Mouse (Mus musculus) urinary bladder, postnatal 14 days (tissue): ENCODE results near the gene Lrp4.

ENCODE experiments used
- DNase-seq: peaks from one replicate; pipeline ENCODE4 v3.0.0; 2021; ENCODE audit warnings: low spot score

The Lrp4 gene

GRCm38 (mm10) chr2:91453231-91454075 lies 3.9 kb upstream of the Lrp4 start:
- no peak for DNase-seq

GRCm38 (mm10) chr2:91454434-91454833 lies 2.9 kb upstream of the Lrp4 start:
- no peak for DNase-seq

DNA sequence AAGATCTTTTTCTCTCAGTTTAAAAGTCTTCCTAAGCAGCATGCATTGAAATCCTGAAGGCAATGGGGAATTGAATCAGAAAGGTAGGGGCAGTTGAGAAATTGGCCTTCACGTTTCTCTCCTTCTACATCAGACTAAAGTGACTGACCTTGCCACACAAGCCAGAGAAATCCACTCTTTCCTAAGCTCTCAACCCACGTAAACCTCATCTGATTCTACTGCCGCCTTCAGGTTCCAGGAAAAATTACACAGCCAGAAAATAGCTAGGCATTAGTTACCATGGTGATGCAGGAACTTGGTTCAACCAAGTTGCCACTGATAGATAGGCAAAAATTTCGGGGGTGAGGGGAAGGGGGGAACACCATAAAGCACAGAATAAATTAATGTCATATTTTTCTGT lies 1.5 kb upstream of the Lrp4 start:
- DNase-seq: no peak

DNA sequence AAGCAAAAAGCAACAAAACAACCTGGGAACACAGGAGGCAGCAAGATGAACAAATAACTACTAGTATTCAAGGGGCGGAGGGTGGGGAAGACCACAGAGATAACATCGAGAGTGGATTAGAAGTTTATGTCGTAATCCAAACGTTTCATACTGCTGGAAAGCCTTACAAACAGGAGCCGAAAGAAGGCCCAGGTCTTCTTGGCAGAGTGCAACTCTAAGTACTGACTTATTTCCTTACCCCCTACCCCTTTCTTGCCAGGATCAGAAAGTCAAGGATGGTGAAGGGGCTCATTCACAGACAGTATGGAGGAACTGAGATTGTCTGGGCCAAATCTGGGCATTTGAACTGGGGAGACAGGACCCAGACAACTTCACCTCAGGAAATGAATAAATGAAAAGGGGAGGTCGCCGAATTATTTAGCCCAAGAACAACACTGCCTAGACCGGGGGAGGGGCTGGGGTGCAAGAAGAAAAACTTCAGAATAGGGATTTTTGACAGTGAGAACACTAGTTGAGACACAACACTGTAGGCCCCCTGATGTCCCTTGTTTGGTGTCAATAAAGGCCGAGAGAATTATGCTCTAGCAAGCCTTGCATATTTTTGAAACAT lies 715 bp upstream of the Lrp4 start:
- DNase-seq: no peak

DNA sequence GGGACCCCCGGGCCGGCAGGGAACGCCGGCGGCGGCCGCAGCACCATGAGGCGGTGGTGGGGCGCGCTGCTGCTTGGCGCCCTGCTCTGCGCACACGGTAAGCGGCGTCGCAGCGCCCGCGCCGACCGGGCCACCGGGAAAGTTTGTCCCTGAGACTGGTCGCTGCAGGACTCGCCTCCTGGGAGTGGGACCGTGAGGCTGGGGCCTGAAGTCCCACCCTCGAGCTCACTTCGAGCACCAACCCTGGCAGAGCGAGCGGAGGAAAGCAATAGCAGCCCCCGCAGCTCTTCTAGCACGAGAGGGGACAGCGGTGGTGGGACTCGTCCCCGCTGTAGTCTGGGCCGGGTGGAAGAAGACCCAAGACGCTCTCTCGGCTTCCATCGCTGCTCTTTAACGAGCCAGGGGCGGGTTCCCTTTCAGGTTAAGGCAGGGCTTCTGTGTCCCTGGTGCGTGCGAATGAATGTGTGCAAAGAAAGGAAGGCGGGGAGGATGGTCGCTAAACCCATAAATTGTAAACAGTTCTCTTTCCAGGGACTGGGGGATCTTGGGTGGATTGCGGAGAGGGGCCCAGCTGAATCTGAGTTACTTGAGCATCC lies 443 bp downstream of the Lrp4 start:
- peak; percentile 46 for DNase-seq

DNA sequence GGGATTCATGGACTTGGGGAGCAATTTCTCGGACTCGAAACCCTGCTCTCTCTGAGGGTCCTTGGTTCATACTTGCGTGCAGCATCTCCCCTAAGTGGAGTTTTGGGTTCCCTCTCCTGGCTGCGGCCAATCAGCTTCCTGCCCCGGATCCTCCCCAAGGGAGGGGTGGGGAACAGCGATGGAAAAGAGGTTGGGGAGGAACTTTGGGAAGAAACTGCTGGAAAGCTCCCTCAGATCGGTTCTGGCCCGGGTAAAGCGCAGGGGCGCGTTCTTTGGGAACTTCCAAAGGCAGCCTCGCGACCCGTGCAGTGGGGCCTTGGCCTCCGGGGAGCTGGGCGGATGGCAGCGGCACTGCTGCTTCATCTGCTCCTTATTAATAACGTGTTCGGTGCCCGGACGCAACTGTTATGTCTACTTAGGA lies 951 bp downstream of the Lrp4 start:
- DNase-seq: peak; percentile 56

DNA sequence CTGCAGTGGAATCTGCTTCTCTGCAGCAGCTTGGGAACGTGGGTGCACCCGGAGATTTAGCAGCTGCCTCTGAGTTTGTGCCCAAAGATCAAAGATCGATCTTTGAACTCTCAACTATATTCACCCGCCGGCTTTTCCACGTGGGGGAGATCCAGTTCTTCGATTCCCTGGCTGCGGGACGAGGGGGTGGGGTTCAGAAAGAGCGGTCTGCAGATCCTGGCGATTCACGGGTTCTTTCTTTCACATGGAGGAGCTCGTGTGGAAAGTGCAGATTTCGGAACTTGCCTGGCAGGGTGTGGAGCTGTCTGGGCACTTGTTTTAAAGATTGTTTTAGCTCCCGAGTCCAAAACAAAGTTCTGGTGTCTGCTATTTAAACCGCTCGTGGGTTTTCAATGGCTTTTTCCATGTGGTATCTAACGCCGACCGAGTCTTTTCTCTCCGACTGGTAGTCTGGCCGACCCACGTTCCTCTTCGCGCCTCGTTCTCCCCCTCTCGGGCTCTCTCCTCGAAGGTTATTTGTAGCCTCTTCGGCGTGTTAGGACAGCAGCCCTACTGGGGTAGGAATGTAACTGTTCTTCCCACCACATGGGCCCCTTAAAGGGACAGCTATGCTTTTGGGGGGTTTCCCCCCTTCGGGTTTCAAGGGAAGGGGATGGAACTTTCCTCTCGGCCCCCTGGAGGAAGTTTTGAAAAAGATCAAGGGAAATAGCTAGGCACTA lies 1.5 kb downstream of the Lrp4 start:
- DNase-seq: peak; percentile 53

DNA sequence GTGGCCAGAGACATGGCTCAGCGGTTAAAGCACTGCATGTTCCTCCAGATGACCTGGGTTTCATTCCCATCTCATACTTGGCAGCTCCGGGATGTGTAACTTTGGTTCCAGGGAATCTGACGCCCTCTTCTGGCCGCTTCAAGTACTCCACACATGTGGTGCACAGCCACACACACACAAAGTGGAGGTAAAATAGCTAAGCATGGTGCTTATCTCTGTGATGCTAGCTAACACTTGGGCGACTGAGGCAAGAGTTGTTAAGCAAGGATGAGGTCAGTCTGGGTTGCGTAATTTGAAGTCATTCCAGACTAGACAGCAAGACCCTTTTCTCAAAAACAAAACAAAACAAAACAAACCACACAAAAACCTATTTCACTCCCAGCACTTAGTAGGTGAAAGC lies 2.8 kb downstream of the Lrp4 start:
- no peak for DNase-seq

- no peak for DNase-seq
Observed at GRCm38 (mm10) chr2:91460771-91461170, 3.5 kb downstream of the Lrp4 start.

DNA sequence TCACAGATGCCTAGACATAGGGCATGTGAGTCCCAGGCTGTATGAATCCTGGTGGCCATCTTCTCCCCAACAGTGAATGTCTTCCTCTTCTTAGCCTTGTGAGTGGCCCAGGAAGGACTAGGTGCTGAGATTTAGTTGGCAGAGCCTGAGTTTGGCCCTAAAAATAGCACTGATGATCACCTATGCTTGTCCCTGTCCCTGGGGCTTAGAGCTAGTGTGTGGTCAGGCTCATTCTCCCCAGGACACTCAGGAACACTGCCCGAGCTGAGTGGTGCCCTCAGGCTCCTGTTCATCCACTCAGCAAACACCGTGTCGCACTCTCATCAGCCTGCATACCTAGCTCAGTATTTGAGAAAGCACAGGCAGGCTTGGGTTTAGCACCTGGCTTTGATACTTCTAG lies 4.0 kb downstream of the Lrp4 start:
- DNase-seq: no peak

- no peak for DNase-seq
Observed at GRCm38 (mm10) chr2:91462196-91462595, 4.9 kb downstream of the Lrp4 start.

- DNase-seq: no peak
Observed at GRCm38 (mm10) chr2:91462681-91463080, 5.4 kb downstream of the Lrp4 start.

DNA sequence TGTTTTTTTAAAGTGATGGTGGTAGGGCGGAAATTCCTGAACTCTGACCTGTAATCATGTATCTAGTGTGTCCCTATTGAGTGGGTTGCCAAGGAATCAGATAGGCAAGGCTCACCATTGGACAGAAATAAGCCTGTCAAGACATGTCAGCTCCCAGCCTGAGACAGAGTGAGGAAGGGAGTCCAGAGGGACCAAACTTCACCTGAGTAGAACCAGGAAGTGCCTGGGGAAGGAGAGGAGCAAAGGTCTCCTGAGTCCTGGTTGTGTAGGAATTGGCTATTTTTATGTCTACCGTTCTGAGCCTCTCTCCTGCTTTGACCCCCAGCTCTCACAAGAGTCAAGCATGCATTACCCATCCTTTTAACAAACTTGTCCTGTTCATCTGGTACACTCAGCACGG lies 8.6 kb downstream of the Lrp4 start:
- no peak for DNase-seq

GRCm38 (mm10) chr2:91467613-91468012 lies 10.3 kb downstream of the Lrp4 start:
- DNase-seq: no peak

GRCm38 (mm10) chr2:91470055-91470647 lies 12.8 kb downstream of the Lrp4 start:
- no peak for DNase-seq

DNA sequence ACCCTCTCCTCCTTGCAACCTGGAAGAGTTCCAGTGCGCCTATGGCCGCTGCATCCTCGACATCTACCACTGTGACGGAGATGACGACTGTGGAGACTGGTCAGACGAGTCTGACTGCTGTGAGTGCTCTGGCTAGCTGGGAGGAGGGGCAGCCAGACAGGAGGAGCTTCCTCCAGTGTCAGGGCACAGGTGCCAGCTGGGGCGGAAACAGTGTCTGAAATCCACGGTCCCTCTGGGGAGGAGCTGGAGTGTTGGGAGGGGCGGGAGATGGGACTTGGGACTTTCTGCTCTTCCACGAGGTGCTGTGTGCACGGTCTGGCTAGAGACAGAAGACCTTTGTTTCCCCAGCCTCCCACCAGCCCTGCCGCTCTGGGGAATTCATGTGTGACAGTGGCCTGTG lies 17.0 kb downstream of the Lrp4 start:
- peak; percentile 84 for DNase-seq

DNA sequence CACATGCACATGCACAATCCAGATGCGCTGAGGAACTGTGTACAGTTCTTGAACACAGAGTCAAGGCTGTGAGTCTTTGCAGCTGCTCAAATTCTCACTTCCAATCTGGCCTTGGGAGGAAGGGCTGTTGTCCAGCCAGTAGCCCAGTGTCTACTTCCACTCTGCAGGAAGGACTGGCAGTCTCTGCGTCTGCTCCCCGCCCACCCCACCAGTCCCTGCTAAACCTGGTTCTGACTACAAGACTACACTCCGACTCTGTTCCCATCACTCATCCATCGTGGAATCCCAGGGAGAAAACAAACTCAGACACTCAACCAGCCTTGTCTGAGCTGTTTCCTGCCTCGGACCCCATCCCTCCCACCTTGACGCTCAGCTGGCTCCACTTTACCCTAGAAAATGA lies 18.5 kb downstream of the Lrp4 start:
- no peak for DNase-seq

DNA sequence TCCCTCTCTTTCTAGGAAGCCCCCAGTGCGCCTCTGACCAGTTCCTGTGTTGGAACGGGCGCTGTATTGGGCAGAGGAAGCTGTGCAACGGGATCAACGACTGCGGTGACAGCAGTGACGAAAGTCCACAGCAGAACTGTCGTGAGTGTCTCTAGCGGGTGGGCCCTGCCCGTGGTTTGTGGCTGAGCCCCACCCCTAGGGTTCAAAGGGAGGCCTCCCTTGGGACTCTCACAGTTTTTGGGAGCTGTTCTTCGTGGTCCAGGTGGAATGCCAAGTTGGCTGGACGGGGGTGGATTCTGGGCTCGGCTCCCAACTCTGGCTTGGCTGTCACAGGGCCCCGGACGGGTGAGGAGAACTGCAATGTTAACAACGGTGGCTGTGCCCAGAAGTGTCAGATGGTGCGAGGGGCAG lies 18.9 kb downstream of the Lrp4 start:
- no peak for DNase-seq

- no peak for DNase-seq
Observed at GRCm38 (mm10) chr2:91476841-91477240, 19.5 kb downstream of the Lrp4 start.

DNA sequence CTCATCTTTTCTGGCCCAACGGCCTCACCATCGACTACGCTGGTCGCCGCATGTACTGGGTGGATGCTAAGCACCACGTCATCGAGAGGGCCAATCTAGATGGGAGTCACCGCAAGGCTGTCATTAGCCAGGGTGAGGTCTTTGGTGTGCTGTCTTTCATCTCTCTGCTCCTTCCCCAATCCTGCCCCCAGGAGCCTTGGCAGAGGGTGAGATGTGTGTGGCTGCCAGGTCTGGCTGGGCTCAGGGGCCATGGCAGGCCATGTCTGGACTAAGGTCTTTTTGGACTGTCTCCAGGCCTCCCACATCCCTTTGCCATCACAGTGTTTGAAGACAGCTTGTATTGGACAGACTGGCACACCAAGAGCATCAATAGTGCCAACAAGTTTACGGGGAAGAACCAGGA lies 23.1 kb downstream of the Lrp4 start:
- no peak for DNase-seq

- peak; percentile 62 for DNase-seq
Observed at GRCm38 (mm10) chr2:91480805-91481514, 23.6 kb downstream of the Lrp4 start.

GRCm38 (mm10) chr2:91484698-91485097 lies 27.4 kb downstream of the Lrp4 start:
- no peak for DNase-seq
